Mouse (Mus musculus): ENCODE data around the gene Cpxm1. TPM values are rescaled to one million over a fixed set of nuclear protein-coding genes. Genes with fewer than 3 reads are reported as not detected.

Cpxm1 gene
- polyA plus RNA-seq, 1 experiment from 2014 or later = 26.2 TPM

DNA sequence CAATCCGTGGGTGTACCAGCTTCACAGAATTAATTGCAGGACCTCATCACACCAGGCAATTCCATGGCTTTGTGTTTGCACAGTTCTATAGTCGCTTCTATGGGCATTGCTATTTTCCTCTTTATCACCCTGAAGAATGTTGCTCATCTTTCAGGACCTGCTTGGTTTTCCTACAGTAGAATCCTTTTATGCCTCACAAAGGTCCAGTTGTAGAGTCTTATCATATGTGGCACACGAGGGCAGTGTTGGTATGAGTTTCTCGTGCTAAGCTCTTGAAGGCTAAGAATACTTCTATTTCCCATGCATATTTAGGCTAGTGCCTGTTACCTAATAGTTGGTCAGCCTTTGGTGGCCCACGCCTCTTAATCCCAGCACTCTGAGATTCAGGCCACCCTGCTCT lies 27.7 kb upstream of the Cpxm1 start:
- 45% methylated on average over 5 of the region's 5 CpGs for WGBS
- Histone ChIP-seq H3K9me3 (replicated peaks; ENCODE audit: control insufficient read depth, low read length, poor library complexity, severe bottlenecking) (no peaks in the 10 kb centered on the region), H3K27ac (ENCODE audit: low read length) (peak overlapping the region; percentile 95), H3K4me2 (ENCODE audit: low read length) (peak overlapping the region; percentile 87), H3K36me3 (ENCODE audit: control insufficient read depth, insufficient read depth, low read length) (no peaks in the 10 kb centered on the region), H3K4me1 (ENCODE audit: control insufficient read depth, insufficient read depth, low read length) (peaks cover 39% of the 10 kb centered on the region), H3K9ac (ENCODE audit: low read depth, low read length) (peak overlapping the region; percentile 73), H3K27me3 (ENCODE audit: control insufficient read depth, insufficient read depth, low read depth, low read length) (no peaks in the 10 kb centered on the region), H3K4me3 (ENCODE audit: low read depth, low read length) (peak overlapping the region; percentile 86)
- no peak for ATAC-seq

DNA sequence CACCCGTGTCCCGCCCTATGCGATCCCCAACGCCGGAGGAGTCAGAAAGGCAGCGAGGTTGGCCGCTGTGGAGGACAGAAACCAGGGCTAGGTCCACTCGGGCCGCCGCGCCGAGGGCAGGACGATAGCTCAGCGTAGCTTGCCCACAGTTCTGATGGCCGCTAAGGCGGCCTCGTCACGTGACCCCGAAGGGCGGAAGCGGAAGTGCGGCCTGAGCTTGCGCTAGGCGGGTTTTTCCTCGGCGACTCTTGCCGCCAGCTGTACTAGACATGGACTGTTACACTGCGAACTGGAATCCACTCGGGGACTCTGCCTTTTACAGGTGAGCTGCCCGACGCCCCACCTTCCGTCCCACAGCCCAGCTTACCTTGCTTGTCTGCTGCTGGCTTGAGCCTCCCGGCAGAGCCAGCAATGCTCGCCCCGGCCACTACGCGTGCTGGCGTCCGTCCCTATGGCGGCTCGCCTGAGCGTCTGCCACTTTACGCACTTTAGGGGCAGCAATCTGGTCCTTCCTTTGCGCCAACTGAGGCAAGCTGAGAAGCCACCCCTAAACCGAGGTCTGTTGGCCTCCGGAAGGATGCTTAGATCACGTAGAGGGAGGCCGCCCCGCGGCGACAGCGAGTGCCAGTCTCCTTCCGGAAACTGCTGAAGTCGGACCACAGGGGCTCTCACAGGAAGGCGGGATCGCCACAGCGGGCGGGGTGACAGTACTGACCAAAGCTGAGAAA lies 26.9 kb upstream of the Cpxm1 start, which contains the start of the genes Vps16 and Pced1a:
Gene Vps16 (plus strand): TSS at position 214 of the 728 bp plus-strand sequence.
Gene Pced1a (minus strand): TSS at position 576 of the 728 bp plus-strand sequence.
- peak within 1 kb of the TSS; percentile 86 for H3K4me3 ChIP-seq (ENCODE audit: low read depth, low read length)
- WGBS = under 1% methylated on average over 57 of the region's 58 CpGs
- peaks cover 40% of the 10 kb centered on the region for H3K4me1 ChIP-seq (ENCODE audit: control insufficient read depth, insufficient read depth, low read length)
- H3K36me3 ChIP-seq (ENCODE audit: control insufficient read depth, insufficient read depth, low read length) = no peaks in the 10 kb centered on the region
- peak; percentile 96 for ATAC-seq
- peak within 1 kb of the TSS; percentile 73 for H3K9ac ChIP-seq (ENCODE audit: low read depth, low read length)
- peak within 1 kb of the TSS; percentile 95 for H3K27ac ChIP-seq (ENCODE audit: low read length)
- H3K9me3 ChIP-seq (replicated peaks; ENCODE audit: control insufficient read depth, low read length, poor library complexity, severe bottlenecking) = no peaks in the 10 kb centered on the region
- H3K27me3 ChIP-seq (ENCODE audit: control insufficient read depth, insufficient read depth, low read depth, low read length) = no peaks in the 10 kb centered on the region
- peak within 1 kb of the TSS; percentile 90 for H3K4me2 ChIP-seq (ENCODE audit: low read length)

DNA sequence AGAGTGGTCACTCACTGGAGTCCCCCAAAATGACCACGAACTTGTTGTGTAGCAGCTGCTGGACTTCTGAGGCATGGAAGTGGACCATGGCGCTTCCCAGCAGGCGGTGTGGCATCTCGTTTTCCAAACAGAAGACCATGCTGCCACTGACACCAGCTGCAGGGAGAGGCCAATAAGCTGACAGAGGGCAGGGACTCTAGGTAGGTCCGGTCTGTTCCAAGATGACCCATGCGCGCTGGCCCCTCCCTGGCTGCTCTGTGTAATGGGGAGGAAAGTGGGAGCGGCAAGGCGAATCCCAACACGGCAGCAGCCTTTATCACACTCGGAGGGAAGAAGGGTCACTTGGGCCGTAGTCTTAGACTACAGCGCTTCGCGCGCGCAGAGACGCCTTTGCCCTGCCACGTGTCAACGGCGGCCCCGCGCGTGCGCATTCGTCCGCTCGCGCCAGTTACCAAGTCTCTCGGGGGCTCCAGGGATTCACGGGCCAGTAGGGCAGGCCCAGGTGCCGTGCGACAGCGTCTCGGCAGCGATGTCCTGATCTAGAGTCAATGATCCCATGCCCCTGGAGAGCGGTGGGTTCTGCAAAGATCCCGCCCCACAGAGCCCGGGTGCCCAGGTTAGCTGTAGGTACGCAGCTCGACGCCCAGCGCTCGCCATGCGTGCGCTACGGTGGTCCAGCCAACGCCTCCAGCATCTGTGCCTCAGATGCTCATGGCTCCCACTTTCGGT lies 26.2 kb upstream of the Cpxm1 start:
- Histone ChIP-seq H3K4me2 (ENCODE audit: low read length) (peak overlapping the region; percentile 90), H3K27me3 (ENCODE audit: control insufficient read depth, insufficient read depth, low read depth, low read length) (no peaks in the 10 kb centered on the region), H3K9ac (ENCODE audit: low read depth, low read length) (peak overlapping the region; percentile 73), H3K4me1 (ENCODE audit: control insufficient read depth, insufficient read depth, low read length) (peaks cover 40% of the 10 kb centered on the region), H3K9me3 (replicated peaks; ENCODE audit: control insufficient read depth, low read length, poor library complexity, severe bottlenecking) (no peaks in the 10 kb centered on the region), H3K4me3 (ENCODE audit: low read depth, low read length) (peak overlapping the region; percentile 86), H3K36me3 (ENCODE audit: control insufficient read depth, insufficient read depth, low read length) (peaks cover 5% of the 10 kb centered on the region; the same call in 1 of the 2 replicates), H3K27ac (ENCODE audit: low read length) (peak overlapping the region; percentile 95)
- WGBS = 12% methylated on average over 49 of the region's 49 CpGs
- peak; percentile 80 for ATAC-seq

DNA sequence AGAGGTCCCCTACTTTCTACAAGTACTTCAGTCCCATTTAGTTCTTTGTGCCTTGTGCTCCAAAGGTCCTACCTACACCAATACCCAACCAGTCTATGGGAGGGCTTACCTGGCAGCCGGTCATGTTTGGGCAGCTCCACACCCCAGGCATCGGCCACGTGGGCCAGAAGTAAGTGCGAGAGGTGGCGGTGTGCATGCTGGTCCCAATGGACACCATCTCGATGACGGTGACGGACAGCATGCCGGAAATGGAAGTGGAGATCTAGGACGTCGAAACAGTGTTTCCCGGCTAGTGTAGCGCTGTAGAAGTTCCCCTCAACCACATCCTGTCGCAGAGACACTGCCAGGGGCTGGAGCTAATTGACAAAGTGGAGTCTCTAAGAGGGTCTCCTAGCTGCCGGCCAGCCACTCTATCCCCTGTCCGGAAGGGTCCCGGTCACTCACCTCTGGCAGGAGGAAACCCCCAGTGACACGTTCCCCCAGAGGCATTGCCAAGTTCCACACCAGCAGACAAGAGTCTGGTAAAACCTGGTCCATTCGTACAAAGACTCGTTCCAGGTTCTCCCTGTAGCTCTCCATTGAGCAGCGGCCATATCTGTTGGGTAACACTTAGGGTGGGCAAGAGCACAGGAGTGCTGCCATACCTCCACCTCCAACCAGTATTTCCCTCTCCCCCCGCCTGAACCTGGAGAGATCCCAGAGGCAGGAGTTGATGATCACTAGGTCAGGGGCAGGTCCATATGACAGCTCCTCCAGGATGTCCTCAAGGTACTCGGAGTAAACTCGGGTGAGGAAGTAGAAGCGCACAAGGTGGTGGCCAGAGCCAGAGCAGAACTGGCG lies 24.6 kb upstream of the Cpxm1 start:
- H3K9ac ChIP-seq (ENCODE audit: low read depth, low read length) = no peak overlapping the region
- peaks cover 40% of the 10 kb centered on the region for H3K4me1 ChIP-seq (ENCODE audit: control insufficient read depth, insufficient read depth, low read length)

GRCm38 (mm10) chr2:130414094-130414856 lies 16.9 kb upstream of the Cpxm1 start:
- ATAC-seq = no peak
- 80% methylated on average over 6 of the region's 6 CpGs for WGBS
- Histone ChIP-seq H3K9me3 (replicated peaks; ENCODE audit: control insufficient read depth, low read length, poor library complexity, severe bottlenecking) (no peaks in the 10 kb centered on the region), H3K9ac (ENCODE audit: low read depth, low read length) (no peak overlapping the region), H3K4me3 (ENCODE audit: low read depth, low read length) (no peak overlapping the region), H3K27ac (ENCODE audit: low read length) (no peak overlapping the region), H3K36me3 (ENCODE audit: control insufficient read depth, insufficient read depth, low read length) (peaks cover 5% of the 10 kb centered on the region; the same call in 1 of the 2 replicates), H3K4me2 (ENCODE audit: low read length) (no peak overlapping the region), H3K27me3 (ENCODE audit: control insufficient read depth, insufficient read depth, low read depth, low read length) (no peaks in the 10 kb centered on the region), H3K4me1 (ENCODE audit: control insufficient read depth, insufficient read depth, low read length) (no peaks in the 10 kb centered on the region)

More for the DNA sequence above, 24.6 kb upstream of the Cpxm1 start:
- ATAC-seq = no peak
- Histone ChIP-seq H3K27ac (ENCODE audit: low read length) (no peak overlapping the region), H3K4me3 (ENCODE audit: low read depth, low read length) (no peak overlapping the region), H3K9me3 (replicated peaks; ENCODE audit: control insufficient read depth, low read length, poor library complexity, severe bottlenecking) (no peaks in the 10 kb centered on the region), H3K27me3 (ENCODE audit: control insufficient read depth, insufficient read depth, low read depth, low read length) (no peaks in the 10 kb centered on the region), H3K36me3 (ENCODE audit: control insufficient read depth, insufficient read depth, low read length) (peaks cover 5% of the 10 kb centered on the region; the same call in 1 of the 2 replicates), H3K4me2 (ENCODE audit: low read length) (no peak overlapping the region)
- WGBS = 97% methylated on average over 26 of the region's 26 CpGs

DNA sequence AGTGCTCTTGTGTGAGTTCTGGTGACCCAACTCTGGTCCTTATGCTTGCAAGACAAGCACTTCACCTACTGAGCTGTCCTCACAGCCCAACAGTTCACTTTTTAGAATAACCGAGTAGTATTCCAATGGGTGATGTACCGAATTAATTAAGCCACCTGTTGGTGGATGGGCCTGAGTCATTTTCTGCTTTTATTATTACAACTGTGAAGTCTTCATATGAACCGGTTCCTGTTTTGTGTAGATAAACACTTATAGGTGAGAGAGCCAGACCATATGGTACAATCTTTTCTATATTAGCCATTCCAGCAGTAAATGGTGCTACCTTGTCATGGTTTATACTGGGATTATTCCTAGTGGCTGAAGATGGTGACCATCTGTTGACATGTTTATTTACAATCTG lies 15.4 kb upstream of the Cpxm1 start:
- 82% methylated on average over 3 of the region's 3 CpGs for WGBS
- Histone ChIP-seq H3K9ac (ENCODE audit: low read depth, low read length) (no peak overlapping the region), H3K27me3 (ENCODE audit: control insufficient read depth, insufficient read depth, low read depth, low read length) (no peaks in the 10 kb centered on the region), H3K4me1 (ENCODE audit: control insufficient read depth, insufficient read depth, low read length) (no peaks in the 10 kb centered on the region), H3K4me2 (ENCODE audit: low read length) (no peak overlapping the region), H3K36me3 (ENCODE audit: control insufficient read depth, insufficient read depth, low read length) (no peaks in the 10 kb centered on the region), H3K27ac (ENCODE audit: low read length) (no peak overlapping the region), H3K4me3 (ENCODE audit: low read depth, low read length) (no peak overlapping the region), H3K9me3 (replicated peaks; ENCODE audit: control insufficient read depth, low read length, poor library complexity, severe bottlenecking) (no peaks in the 10 kb centered on the region)
- no peak for ATAC-seq

DNA sequence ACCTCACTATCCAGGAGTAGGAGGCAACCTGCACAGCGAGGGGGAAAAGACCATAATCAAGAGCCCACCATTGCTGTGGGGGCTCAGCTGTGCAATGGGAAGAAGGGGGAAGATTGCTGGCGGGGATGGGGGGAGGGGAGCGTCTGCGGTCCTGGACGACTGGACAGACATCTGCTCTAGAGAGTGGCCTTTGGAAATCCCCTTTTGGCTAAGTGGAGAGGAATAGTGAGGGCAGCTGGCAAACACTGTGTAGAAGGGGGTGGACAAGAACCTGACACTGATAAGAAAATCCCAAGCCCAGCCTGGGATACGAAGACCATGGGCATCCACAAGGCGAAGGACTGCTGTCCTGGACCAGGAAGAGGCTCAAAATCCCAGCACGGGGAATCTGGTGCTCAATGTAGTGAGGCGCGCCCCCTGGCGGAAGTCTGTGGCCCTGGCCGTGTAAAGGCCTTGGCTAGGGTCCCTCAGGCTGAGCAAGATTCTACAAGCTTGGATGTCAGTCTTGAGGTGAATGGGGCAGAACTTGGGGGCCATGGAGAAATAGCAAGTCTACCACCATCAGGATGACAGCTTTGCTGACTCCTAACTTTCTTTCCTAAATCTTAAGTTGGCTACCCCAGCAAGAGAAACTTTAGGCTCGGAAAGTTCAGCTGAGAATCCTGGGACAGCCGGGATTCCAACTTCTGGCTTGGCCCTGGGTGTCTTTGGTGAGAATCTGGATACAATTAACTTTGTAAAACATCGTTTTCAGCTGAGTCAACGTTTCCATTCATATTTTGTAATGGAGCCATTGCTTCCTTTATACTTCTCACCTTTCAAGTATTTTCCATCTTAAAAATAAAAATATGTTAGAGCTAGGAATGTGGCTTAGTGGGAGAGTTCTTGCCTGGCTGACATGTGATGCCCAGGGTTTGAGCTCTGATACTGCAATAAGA lies 14.5 kb upstream of the Cpxm1 start:
- Histone ChIP-seq H3K9ac (ENCODE audit: low read depth, low read length) (no peak overlapping the region), H3K27me3 (ENCODE audit: control insufficient read depth, insufficient read depth, low read depth, low read length) (no peaks in the 10 kb centered on the region), H3K27ac (ENCODE audit: low read length) (no peak overlapping the region), H3K4me2 (ENCODE audit: low read length) (no peak overlapping the region), H3K9me3 (replicated peaks; ENCODE audit: control insufficient read depth, low read length, poor library complexity, severe bottlenecking) (no peaks in the 10 kb centered on the region), H3K4me1 (ENCODE audit: control insufficient read depth, insufficient read depth, low read length) (no peaks in the 10 kb centered on the region), H3K4me3 (ENCODE audit: low read depth, low read length) (no peak overlapping the region), H3K36me3 (ENCODE audit: control insufficient read depth, insufficient read depth, low read length) (no peaks in the 10 kb centered on the region)
- ATAC-seq = peak; percentile 81
- WGBS = 38% methylated on average over 16 of the region's 16 CpGs
